Mouse (Mus musculus) adrenal gland, adult 2 months (tissue): ENCODE measurements at regions not wholly inside any gene's neighbourhood (a gene's known extent, or its start where the extent isn't known, plus 50 kb on each side); places are given as distances from the start of the nearest gene placed in this dataset.

ENCODE experiments used
- DNase-seq: peaks from one replicate; pipeline ENCODE4 v3.0.0; 2021

DNA sequence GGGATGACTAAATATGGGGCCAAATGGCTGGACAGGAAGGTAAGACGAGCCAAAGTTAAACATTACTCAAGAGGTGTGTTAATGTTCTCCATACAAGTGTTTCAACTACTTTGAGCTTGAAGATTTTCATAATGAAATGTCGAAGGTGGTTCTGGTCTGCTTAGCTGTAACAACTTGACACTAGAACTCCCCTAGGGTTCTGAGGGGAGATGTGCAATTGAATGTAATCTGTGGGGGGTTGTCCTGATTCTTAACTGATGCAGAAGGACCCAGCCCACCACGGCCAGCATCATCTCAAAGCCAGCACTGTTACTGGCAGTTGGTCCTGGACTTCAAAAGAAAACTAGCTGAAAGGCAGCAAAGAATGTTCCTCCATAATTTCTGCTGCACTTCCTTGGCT is 55.3 kb downstream of the Gpr88 start:
- no peak for DNase-seq

DNA sequence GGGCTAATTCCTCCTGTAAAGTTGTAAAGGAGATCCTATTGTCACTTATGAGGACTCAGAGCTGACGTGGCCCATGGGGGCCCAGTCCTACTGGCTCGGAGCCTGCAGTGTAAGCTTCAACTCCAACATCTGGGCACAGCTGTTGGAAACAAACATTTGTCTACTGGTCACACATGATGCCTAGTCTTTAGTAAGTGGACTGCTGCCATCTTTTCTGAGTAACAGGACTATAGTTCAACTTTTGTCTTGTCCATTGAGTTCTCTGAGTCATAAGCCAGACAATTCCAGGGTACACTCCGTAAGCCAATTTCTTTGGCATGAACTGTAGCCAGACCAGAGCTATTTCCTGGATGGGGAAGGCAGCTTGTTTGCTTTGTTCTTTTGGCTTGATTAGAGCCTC is 58.6 kb downstream of the Gpr88 start:
- no peak for DNase-seq

DNA sequence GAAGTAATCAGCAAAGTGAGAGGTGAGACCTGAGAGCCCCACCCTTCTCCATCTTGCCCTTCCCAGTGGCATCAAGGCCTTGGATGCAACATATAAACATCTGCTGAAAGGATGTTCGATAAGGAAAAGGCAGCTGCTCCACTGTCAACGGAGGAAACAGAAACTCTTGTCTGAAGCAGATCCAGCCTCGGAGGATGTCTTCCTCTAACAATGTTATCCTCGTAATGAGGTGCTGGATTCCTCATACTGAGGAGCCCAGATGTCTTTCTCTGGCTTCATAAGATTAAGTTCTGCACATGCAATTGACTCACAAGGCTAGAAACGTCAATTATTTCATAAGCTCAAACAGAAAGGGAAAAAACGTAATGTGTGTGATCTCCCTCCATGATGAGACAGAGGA is 61.8 kb upstream of the Vcam1 start:
- no peak for DNase-seq

DNA sequence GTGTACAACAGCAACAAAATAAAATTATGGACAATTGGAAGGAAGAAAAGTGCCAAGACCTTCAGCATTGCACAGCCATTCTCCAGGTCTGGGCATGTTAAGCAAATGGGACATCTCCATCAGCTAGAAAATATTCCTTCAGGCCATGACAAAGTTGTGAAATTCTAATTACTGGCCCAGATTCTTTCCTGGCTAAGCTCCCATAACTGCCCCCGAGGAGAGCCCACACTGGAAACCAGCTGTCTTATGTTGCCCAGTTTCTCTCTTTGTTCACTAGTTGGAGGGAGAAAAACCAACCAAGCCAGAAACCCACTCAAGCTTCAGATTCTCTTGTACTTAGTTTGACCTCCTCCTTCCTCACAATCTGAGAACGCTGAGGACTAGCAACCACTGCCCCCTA is 61.2 kb upstream of the Vcam1 start:
- DNase-seq = no peak

DNA sequence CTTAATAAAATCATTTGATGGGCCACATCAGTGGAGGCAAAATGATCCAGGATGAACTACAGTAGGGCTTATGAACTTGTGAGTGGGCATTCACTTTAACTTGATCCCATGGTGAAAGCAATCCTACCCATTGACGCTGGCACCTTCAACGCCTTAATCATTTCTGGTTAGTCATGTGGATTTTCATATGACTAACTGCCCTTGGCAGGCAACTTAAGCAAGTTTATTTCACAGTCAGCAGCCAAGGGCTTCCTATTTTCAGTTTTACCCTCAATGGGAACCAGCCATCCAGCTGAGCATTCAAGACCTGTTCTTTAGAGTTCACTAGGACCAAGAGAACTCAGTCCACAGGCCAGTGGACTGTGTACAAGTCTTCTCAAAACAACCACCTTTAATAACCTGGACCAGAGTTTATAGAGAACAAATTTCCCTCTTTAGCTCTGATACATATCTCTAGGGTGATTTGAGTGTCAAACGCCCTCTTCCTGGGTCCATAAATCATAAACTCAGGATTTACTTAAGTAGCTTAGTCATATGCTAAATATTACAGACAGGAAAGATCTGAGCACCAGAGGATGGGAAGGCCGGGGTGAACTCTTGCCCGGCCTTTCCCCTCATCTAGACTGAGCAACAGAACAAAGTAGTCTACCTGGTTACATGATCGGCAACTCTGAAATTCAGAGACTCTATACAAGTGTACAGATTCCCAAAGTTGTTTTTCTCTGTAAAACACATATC is 60.0 kb upstream of the Vcam1 start:
- peak; percentile 71 for DNase-seq

DNA sequence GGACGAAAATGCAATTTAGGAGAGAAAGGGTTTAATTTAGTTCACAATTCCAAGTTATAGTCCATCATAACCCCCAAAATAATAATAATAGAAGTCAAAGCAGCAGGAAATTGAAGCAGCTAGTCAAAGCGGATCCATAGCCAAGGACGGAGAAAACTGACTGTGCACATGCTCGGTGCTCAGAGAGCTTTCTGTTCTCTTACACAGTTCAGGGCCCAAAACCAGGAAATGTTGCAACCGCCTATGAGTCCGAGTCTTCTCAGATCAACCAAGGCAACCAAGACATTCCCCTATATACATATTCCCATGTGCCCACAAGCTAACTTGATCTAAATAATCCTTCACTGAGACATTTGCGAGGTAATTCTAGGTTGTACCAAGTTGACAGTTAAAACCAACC is 55.7 kb upstream of the Vcam1 start:
- DNase-seq = no peak

DNA sequence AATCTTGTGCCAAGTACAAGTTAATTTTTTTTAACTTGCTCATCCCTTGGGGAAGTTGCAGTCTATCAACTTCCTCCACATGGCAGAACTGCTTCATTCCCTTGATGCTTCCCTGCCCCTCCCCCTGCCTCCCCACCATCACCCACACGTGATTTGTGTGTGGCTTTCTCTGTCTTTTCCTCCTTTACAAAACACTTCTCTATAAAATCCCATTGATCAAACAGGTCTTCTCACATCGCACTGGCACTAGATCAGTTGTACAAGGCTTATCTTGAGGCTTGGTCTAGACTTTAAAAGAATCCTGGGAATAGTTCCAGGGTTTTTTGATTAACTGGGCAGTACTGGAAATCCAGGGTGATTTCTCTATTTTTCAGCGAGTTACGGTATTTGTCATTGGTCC is 55.0 kb upstream of the Vcam1 start:
- peak; percentile 34 for DNase-seq

DNA sequence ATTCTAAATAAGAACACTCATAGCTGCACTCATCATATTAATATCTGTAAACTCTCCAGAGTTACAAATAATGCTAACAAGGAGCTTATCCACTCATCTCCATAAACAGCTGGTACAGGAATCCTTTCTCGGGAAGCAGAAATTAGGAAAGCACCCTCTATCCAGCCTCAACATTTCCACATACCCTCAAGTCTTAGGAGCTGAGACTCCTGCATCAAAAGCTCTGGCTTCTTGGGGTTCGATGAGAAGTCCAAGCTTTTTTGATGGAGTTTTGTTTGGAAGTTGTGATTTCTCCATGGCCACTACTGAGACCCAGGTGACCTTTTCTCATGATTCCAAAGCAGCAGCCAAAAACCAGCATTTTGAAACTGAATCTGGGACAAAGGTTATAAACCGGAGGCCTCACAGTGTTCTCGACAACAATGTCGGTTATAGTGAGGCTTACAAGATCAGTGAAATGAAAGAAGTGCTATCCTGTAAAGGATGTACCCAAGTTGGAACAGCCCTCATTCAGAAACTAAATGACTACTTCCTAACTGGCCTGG is 50.9 kb upstream of the Vcam1 start:
- no peak for DNase-seq
